Mouse (Mus musculus) left cerebral cortex, adult 2 months (tissue): Measurements from ENCODE around the gene Tob1. TPM values are rescaled to one million over a fixed set of nuclear protein-coding genes. Genes with fewer than 3 reads are reported as not detected.

Experiments
- DNase-seq, 2 experiments: peaks; one replicate each; pipeline ENCODE4 v3.0.0; 2021 to 2022; ENCODE audit warnings: low spot score in 2 of 2, mixed read lengths in 1 of 2; ENCODE audit errors: extremely low spot score in 1 of 2
- H3K27ac ChIP-seq: fragments of 200-600 bp; 2 replicates; pipeline ENCODE4 v1.8.1; 2022
- H3K4me3 ChIP-seq: fragments of 200-600 bp; 2 replicates; pipeline ENCODE4 v1.8.1; 2022
- CTCF ChIP-seq: fragments of 200-600 bp; IDR thresholded peaks from 2 replicates; pipeline ENCODE4 v1.8.1; 2022; ENCODE audit warnings: antibody characterized with exemption, mild to moderate bottlenecking, moderate library complexity
- intact Hi-C: fragments of 180-260 bp; cut with DNase I; formaldehyde crosslinking; loops from one replicate; pipeline ENCODE4 v1.15.1; 2025
- total RNA-seq, 2 experiments: library from RNA; stranded (reverse); gene quantifications; 2 replicates each; pipeline ENCODE4 v1.2.3; 2021

Tob1 gene
- total RNA-seq, 2 experiments from 2014 or later = 42.4 to 47.9 TPM

DNA sequence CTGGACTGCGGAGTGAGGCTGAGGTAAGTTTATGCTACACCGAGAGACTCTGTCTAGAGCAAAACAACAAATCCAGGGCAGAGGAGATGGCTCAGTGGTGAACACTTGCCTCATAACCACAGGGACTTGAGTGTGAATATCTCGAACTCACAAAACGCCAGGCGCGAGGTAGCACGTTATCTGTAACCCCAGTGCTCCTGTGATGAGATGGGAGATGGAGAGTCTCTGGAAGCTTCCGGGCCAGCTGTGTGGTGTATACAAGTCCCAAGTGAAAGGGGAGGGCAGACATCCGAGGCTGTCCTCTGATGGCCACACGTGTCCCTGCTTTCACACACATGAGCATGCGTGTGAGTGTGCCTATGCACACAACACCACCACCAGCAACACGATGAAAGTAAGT is 23.1 kb downstream of the Tob1 start:
- no peak for DNase-seq
- no peak overlapping the region; the same call in 1 of the 2 replicates for H3K27ac ChIP-seq
- intact Hi-C loops = no loop called here
- no peak overlapping the region for H3K4me3 ChIP-seq
- TF ChIP-seq CTCF = no peak

- Histone ChIP-seq H3K4me3 (no peak overlapping the region), H3K27ac (peak overlapping the region; percentile 72)
- intact Hi-C loops = loop anchor here (5.0 kb wide), 3 partner anchors 167 to 312 kb away; partner anchors contain the start of genes Rsad1 and Spata20
- no peak for DNase-seq
- no peak for TF ChIP-seq CTCF
Measured at GRCm38 (mm10) chr11:94234857-94235256, 23.6 kb downstream of the Tob1 start.

- Histone ChIP-seq H3K27ac (peak overlapping the region; percentile 72), H3K4me3 (no peak overlapping the region)
- intact Hi-C loops = loop anchor here (1.0 to 5.0 kb wide), 4 partner anchors 41 to 311 kb away; partner anchors contain the start of genes Rsad1 and Spata20
- peak; percentile 56 to 75 for DNase-seq
- peak; percentile 86 for TF ChIP-seq CTCF
Measured at GRCm38 (mm10) chr11:94236074-94236473, 24.8 kb downstream of the Tob1 start.

DNA sequence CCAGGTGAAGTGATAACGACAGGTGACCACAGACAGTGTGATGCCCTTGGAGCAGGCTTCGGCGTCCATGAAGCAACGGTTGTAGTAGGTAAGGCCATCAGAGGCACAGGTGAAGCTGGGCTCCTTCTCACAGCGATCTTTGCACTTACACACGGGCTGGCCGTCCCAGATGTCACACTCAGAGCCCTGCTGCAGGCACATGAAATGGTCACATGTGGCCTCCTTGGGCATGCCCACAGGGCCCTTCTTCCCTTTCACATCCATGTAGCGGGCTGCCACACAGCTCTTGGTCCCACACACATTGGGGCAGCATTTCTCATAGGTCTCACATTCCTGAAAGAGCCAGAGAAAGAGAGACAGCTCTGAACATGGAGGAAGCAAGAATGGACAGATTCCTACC is 27.5 kb downstream of the Tob1 start:
- intact Hi-C loops = loop anchor here (5.0 kb wide), 3 partner anchors 164 to 309 kb away; partner anchors contain the start of genes Rsad1 and Spata20
- TF ChIP-seq CTCF = no peak
- DNase-seq = no peak
- Histone ChIP-seq H3K27ac (no peak overlapping the region), H3K4me3 (no peak overlapping the region)

GRCm38 (mm10) chr11:94239706-94240105 is 28.5 kb downstream of the Tob1 start:
- intact Hi-C loops = loop anchor here (5.0 kb wide), 3 partner anchors 163 to 308 kb away; partner anchors contain the start of genes Rsad1 and Spata20
- no peak for TF ChIP-seq CTCF
- no peak for DNase-seq
- no peak overlapping the region for H3K4me3 ChIP-seq
- H3K27ac ChIP-seq = no peak overlapping the region

GRCm38 (mm10) chr11:94242760-94243421 is 31.6 kb downstream of the Tob1 start:
- no peak overlapping the region for H3K27ac ChIP-seq
- DNase-seq = no peak
- no peak for TF ChIP-seq CTCF
- no peak overlapping the region for H3K4me3 ChIP-seq
- intact Hi-C loops = no loop called here

DNA sequence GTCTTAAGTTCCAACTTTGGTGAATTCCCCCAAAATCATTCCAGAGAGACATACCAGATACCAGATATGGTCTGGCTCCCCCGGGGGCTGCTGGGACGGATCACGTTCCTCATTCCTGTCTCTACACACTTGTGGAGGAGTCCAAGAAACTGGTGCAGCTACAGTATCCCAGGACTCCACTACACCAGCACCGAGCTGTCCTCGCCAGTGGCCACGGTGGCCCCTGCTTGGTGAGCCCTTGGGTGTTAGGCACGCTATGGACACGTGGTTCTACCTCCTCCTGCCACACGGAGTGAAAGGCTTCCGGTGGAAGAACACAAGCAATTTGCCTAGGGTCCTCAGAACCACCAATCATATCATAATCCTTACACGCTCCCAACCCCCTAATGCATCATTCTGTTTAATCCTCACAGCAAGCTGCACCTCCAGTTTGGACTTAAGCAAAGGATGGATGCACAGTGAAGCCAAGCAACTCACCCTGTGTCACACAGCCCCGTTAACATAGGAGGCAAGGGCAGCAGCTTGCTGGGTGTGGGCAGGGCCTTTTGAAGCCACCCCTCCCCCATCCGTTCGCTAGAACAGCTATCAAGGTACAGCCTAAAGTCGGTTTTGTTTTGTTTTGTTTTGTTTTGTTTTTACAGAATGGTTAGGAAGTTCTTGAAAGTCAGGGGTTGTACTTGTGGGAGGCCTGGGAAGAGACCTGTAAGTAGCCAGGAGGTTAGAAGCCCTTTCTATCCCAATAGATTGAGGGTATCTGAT is 32.3 kb downstream of the Tob1 start:
- no peak for DNase-seq
- Histone ChIP-seq H3K27ac (no peak overlapping the region), H3K4me3 (no peak overlapping the region)
- intact Hi-C loops = no loop called here
- no peak for TF ChIP-seq CTCF

DNA sequence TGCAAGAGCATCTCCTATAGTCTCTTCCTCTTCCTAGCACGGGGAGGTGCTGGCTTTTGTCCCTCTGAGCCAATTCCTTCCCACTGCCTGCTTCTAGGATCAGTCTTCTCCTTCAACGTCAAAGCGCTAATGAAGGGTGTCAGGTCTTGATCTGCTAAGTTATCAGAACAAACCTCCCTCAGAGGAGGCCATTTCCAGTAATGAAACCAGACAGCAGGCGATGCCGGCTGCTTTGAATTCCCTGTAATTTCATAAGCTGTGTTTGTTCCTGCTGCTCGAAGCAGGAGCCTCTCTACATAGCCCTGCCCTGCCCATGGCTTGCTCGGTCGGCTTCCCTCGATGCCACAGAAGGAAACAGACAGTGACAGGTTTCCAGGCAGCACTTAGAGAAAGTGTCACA is 33.1 kb downstream of the Tob1 start:
- no peak overlapping the region for H3K4me3 ChIP-seq
- no peak for TF ChIP-seq CTCF
- H3K27ac ChIP-seq = no peak overlapping the region
- intact Hi-C loops = no loop called here
- no peak for DNase-seq

DNA sequence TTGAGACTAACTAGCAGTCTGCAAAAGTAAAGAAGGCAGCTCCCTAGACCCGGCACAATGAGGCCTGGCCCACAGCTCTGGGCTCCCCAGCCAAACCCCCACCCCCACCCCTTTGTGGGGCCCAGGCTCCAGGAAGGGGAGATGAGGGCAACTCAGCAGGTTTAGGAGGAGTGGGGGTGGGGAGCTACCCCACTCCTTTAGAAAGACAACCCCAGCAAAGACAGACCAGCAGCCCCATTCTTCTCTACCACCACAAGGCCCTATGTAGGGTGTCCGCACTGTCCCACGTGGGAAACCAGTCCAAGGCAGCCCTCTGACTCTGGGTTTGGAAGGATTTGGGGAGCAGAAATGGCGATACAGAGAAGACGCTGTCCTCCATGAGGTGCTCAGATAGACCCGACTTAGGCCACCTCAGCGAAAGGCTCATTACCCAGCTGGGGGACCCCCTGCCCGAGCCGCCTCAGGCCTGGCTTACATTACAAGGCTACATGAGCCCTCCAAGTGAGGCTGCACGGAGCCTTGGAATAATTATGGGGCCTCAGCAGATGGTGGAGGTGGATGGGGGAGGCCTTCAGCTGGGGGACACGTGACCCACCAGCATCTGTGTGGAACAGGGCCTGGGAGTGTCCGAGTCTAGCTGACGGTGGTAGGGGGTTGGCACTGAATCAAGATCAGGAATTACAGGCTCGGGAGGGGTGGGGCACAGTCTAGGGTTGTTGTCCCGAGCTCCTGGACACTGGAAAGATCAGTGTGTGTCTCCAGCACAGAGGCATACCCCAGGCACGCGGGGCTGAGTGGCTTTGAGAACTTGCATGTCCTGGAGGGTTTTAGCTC is 34.9 kb downstream of the Tob1 start, which contains the start of gene Wfikkn2:
Gene Wfikkn2 (minus strand): TSS at position 51 of the 834 bp plus-strand sequence.
- TF ChIP-seq CTCF = no peak
- no peak within 1 kb of the TSS for H3K27ac ChIP-seq
- H3K4me3 ChIP-seq = no peak within 1 kb of the TSS
- intact Hi-C loops = no loop called here
- DNase-seq = no peak

DNA sequence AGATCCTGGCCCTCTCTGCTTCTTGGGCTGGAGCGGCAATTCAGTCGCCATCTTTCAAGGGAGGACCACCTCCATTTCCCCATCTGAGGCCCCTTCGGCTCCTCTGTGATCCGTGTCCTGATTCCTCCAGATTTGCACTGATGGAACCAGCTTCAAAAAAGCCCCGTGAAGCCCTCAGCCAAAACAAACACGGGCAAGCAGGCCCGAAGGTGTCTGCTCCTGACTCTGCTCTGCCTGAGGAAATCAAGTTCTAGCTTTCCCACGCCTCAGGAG is 35.5 kb downstream of the Tob1 start:
- H3K4me3 ChIP-seq = no peak overlapping the region
- intact Hi-C loops = no loop called here
- no peak for TF ChIP-seq CTCF
- no peak for DNase-seq
- H3K27ac ChIP-seq = no peak overlapping the region

DNA sequence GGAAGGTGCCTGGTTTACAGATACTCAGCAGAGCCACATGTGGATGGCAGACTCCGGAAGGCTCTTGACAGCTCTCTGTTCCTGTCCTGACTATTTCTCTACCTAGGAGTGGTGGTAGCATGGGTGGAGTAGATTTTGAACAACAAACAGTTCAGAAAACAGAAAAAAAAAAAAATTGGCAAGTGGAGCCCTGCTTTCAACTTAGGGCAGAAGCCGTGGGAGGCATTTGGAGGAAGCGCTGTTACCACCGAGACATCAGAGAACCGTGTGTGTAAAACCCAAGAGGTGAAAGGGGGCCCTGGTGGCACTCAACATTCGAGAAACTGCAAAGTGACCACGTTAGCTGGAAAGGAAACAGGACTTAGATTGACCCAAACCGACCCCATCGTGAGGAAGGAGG is 41.9 kb downstream of the Tob1 start:
- intact Hi-C loops = no loop called here
- H3K4me3 ChIP-seq = no peak overlapping the region
- TF ChIP-seq CTCF = no peak
- no peak for DNase-seq
- no peak overlapping the region for H3K27ac ChIP-seq

GRCm38 (mm10) chr11:94253691-94254090 is 42.4 kb downstream of the Tob1 start:
- TF ChIP-seq CTCF = no peak
- DNase-seq = no peak
- H3K4me3 ChIP-seq = no peak overlapping the region
- H3K27ac ChIP-seq = no peak overlapping the region
- intact Hi-C loops = no loop called here
